Mouse (Mus musculus) MEL (cell line): ENCODE measurements at regions not wholly inside any gene's neighbourhood (a gene's known extent, or its start where the extent isn't known, plus 50 kb on each side); places are given as distances from the start of the nearest gene placed in this dataset.

Experiments
- DNase-seq: peaks from one replicate; pipeline ENCODE4 v3.0.0; 2011; ENCODE audit warnings: low read depth, low spot score
- H3K27ac ChIP-seq: 2 replicates; pipeline ENCODE4 v1.5.1; 2012; ENCODE audit warnings: low read depth, mild to moderate bottlenecking, control low read depth, low read length, moderate library complexity; ENCODE audit not compliant: control insufficient read depth
- H3K27me3 ChIP-seq, 2 experiments: fragments of 150-350 bp in 1 of 2; sonication (generic) in 1 of 2; 2 replicates each; pipeline ENCODE4 v1.6.1; 2012; ENCODE audit warnings: low read length in 2 of 2, mild to moderate bottlenecking in 2 of 2, improper control_type of control experiment in 1 of 2, moderate library complexity in 1 of 2; ENCODE audit not compliant: insufficient read depth in 2 of 2, control insufficient read depth in 1 of 2
- H3K36me3 ChIP-seq, 2 experiments: 2 replicates each; pipeline ENCODE4 v1.6.1; 2012 to 2014; ENCODE audit warnings: low read length in 2 of 2, improper control_type of control experiment in 1 of 2, inconsistent platforms in 1 of 2, mild to moderate bottlenecking in 1 of 2; ENCODE audit not compliant: insufficient read depth in 2 of 2, control insufficient read depth in 1 of 2
- H3K4me1 ChIP-seq, 2 experiments: fragments of 150-350 bp in 1 of 2; sonication (generic) in 1 of 2; 2 replicates each; pipeline ENCODE4 v1.6.1; 2012; ENCODE audit warnings: low read length in 2 of 2, improper control_type of control experiment in 1 of 2, mild to moderate bottlenecking in 1 of 2; ENCODE audit not compliant: insufficient read depth in 2 of 2, control insufficient read depth in 1 of 2
- H3K4me3 ChIP-seq, 2 experiments: fragments of 150-350 bp in 1 of 2; sonication (generic) in 1 of 2; 2 replicates each; pipeline ENCODE4 v1.5.1; 2012; ENCODE audit warnings: low read depth in 2 of 2, low read length in 2 of 2, mild to moderate bottlenecking in 2 of 2, moderate library complexity in 2 of 2, control low read depth in 1 of 2, improper control_type of control experiment in 1 of 2; ENCODE audit not compliant: control insufficient read depth in 1 of 2, insufficient read depth in 1 of 2
- H3K79me2 ChIP-seq: 2 replicates; pipeline ENCODE4 v1.6.1; 2012; ENCODE audit warnings: mild to moderate bottlenecking, low read length, moderate library complexity; ENCODE audit not compliant: control insufficient read depth, poor library complexity, insufficient read depth
- H3K9ac ChIP-seq: 2 replicates; pipeline ENCODE4 v1.6.1; 2012; ENCODE audit warnings: low read depth, mild to moderate bottlenecking, control low read depth, low read length, moderate library complexity; ENCODE audit not compliant: control insufficient read depth, poor library complexity, severe bottlenecking
- H3K9me3 ChIP-seq: fragments of 150-350 bp; sonication (generic); replicated peaks from 2 replicates; pipeline ENCODE4 v1.6.1; 2012; ENCODE audit warnings: mild to moderate bottlenecking, low read length, improper control_type of control experiment, moderate library complexity; ENCODE audit not compliant: insufficient read depth
- ETS1 ChIP-seq: IDR thresholded peaks from 2 replicates; pipeline ENCODE4 v1.6.1; 2012; ENCODE audit warnings: low read depth, mild to moderate bottlenecking, inconsistent platforms, low read length, improper control_type of control experiment, moderate library complexity
- HCFC1 ChIP-seq: IDR thresholded peaks from 2 replicates; pipeline ENCODE4 v1.6.1; 2012; ENCODE audit warnings: low read depth, mild to moderate bottlenecking, inconsistent platforms, low read length, improper control_type of control experiment, moderate library complexity
- MXI1 ChIP-seq: IDR thresholded peaks from 2 replicates; pipeline ENCODE4 v1.6.1; 2011; ENCODE audit warnings: mild to moderate bottlenecking, low read depth, low read length, improper control_type of control experiment
- MYB ChIP-seq: IDR thresholded peaks from 2 replicates; pipeline ENCODE4 v1.6.1; 2011; ENCODE audit warnings: mild to moderate bottlenecking, low read depth, low read length, improper control_type of control experiment
- TBP ChIP-seq: IDR thresholded peaks from 2 replicates; pipeline ENCODE4 v1.8.0; 2011; ENCODE audit warnings: low read depth, low read length, improper control_type of control experiment
- UBTF ChIP-seq: IDR thresholded peaks from 2 replicates; pipeline ENCODE4 v1.6.1; 2012; ENCODE audit warnings: low read depth, mild to moderate bottlenecking, inconsistent platforms, low read length, improper control_type of control experiment, moderate library complexity, borderline replicate concordance; ENCODE audit not compliant: insufficient read depth
- USF1 ChIP-seq: IDR thresholded peaks from 2 replicates; pipeline ENCODE4 v1.6.1; 2014; ENCODE audit warnings: low read depth, mild to moderate bottlenecking, inconsistent platforms, low read length, improper control_type of control experiment, moderate library complexity
- ZNF384 ChIP-seq: IDR thresholded peaks from 2 replicates; pipeline ENCODE4 v1.6.1; 2012; ENCODE audit warnings: low read depth, mild to moderate bottlenecking, inconsistent platforms, low read length, improper control_type of control experiment

GRCm38 (mm10) chrX:136365809-136366208 lies 95.8 kb downstream of the Bex3 start:
- Histone ChIP-seq H3K4me3 (no peak overlapping the region), H3K9me3 (no peaks in the 10 kb centered on the region), H3K79me2 (no peaks in the 10 kb centered on the region), H3K4me1 (no peaks in the 10 kb centered on the region), H3K9ac (no peak overlapping the region), H3K27ac (no peak overlapping the region), H3K27me3 (no peaks in the 10 kb centered on the region), H3K36me3 (no peaks in the 10 kb centered on the region)
- TF ChIP-seq USF1 (no peak), HCFC1 (no peak), UBTF (no peak), TBP (no peak), MXI1 (no peak), MYB (no peak), ZNF384 (no peak), ETS1 (no peak)
- DNase-seq = no peak
